Mouse (Mus musculus): ENCODE data around the gene Golga4. TPM values are rescaled to one million over a fixed set of nuclear protein-coding genes. Genes with fewer than 3 reads are reported as not detected.

Gene Golga4
- total RNA-seq, 2 experiments from 2014 or later: 48.5 to 87.3 TPM

GRCm38 (mm10) chr9:118610060-118610459 lies 104.0 kb downstream of the Golga4 start:
- no peak for ATAC-seq (replicated peaks; ENCODE audit: low FRiP score, low TSS enrichment, poor library complexity, severe bottlenecking)

GRCm38 (mm10) chr9:118611111-118611541 lies 105.1 kb downstream of the Golga4 start:
- no peak for ATAC-seq (replicated peaks; ENCODE audit: low FRiP score, low TSS enrichment, poor library complexity, severe bottlenecking)

DNA sequence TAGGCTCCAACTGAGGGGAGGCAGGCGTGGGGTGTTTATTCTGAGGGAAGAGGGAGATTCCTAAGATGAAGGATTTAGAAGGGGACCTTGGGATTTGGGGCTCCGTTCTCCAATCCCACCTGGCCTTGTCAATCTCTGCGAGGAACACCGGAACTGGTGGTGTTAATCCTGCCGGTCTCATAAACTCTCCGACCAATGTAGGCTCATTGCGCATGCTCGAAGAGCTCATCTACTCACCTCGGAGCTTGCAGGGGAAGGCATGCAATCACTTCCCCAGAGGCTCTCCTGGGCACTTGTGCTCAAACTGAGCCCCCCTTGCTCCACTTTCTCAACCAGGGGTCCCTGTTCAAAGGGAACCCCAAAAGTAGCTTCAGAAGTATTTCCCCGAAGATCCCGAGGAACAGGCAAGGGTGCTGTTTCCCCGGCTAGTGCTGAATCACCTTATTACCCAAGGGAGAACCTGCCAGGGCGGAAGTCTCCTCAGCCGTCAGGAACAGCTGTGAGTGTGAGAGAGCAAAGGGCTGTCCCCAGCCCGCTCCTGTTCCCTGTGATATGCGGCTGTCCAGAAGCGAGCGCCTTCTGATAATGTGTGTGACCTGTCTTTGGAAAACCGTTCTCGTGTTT lies 106.0 kb downstream of the Golga4 start:
- peak; percentile 69 for ATAC-seq (replicated peaks; ENCODE audit: low FRiP score, low TSS enrichment, poor library complexity, severe bottlenecking)

DNA sequence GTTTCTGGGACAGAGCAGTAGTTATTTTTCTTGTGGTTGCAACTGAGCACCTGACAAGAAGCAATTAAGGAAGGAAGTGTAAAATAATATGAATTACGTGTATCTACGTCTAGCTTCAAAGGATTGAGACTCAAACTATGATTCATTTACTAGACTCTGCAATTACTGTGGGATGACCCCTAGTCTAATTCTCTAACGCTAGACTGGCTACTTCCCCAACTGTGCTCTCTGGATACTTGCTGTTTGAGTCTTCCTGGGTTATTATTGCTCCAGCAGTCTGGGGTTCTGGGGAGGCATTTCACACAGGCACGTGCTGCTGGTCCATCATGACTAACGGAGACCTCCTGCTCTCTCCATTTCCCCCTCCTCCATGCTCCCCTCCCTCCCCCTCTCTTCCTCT lies 111.2 kb downstream of the Golga4 start:
- ATAC-seq (replicated peaks; ENCODE audit: low FRiP score, low TSS enrichment, poor library complexity, severe bottlenecking): no peak

DNA sequence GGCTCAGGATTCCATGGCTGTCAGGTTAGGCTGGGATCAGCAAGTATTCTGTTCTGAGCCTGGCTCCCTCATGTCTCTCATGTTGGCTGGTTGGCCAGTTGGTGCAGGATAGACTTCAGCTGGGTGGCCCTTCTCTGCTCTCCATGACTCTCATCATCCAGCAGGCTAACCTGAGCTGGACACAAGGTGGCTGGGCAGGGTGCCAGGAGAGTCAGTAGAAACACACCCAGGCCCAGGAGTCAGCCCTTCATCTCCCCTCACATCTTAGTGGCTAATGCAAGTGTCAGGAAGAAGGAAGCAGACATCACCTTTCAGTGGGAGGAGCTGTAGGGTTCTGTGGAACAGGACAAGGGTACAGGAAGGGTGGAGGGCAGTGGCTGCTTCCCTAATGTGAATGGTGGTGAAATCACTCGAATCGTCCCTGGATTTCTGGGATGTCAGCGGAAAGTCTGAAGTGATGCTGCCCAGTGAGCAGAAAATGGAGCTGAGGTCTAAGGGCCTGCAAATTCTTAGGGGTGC lies 112.7 kb downstream of the Golga4 start:
- ATAC-seq (replicated peaks; ENCODE audit: low FRiP score, low TSS enrichment, poor library complexity, severe bottlenecking): no peak

- ATAC-seq (replicated peaks; ENCODE audit: low FRiP score, low TSS enrichment, poor library complexity, severe bottlenecking): no peak
Observed at GRCm38 (mm10) chr9:118620807-118621206, 114.7 kb downstream of the Golga4 start.

GRCm38 (mm10) chr9:118621691-118622090 lies 115.6 kb downstream of the Golga4 start:
- ATAC-seq (replicated peaks; ENCODE audit: low FRiP score, low TSS enrichment, poor library complexity, severe bottlenecking): no peak

DNA sequence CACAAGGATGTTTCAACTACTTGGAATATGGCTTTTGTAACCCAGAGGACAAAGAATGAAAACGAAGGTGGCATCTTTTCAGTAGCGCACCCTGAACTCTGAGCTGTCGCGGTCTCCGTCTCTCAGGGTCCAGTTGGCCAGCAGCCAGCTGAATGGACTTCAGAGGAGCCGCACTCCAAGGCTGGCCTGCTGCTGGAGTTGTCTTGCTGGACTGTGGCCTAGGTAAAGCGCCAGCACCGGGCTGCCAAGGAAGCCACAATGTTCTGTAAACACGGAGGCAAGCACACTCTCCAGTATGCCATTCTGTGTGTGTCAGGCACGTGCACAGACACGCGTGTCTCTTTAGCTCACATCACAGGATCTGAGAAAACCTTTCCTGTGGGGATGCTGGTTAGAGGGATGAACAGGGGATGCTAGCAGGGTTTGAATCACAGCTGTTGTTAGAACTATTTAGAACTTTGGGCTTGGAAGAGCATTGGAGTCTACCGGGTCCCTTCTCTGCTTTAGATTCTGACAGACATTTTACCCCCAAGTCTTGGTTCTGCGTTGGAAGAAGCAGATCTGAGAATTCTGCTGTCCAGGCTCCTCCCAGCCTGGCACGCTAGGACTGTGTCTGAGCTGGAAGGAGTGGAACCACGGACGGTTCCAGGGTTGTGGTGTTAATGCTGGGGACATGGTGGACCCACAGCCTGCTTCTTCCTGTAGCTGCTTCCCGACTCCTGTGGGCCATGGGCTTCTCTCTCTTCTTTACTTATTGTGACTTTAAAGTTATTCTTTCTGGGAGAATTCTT lies 116.5 kb downstream of the Golga4 start:
- no peak for ATAC-seq (replicated peaks; ENCODE audit: low FRiP score, low TSS enrichment, poor library complexity, severe bottlenecking)

DNA sequence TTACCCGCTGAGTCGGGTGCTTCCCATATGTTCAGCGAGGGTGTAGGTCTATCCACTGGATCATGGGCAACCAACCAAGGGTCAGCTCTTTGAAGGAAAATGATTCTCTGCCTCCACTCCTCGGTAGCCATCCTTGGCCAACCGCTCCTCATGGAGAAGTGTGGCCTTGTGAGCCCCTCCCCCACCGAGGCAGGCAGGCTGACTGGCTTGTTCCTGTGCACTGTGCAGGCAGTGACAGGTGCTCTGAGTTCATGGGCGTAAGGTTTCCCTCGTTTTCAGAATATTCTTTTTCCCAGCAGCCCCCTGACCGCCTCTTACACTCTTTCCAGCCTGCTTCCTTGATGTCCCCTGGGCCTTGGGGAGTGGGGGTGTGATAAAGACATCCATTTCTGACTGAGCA lies 117.4 kb downstream of the Golga4 start:
- no peak for ATAC-seq (replicated peaks; ENCODE audit: low FRiP score, low TSS enrichment, poor library complexity, severe bottlenecking)

GRCm38 (mm10) chr9:118624146-118624545 lies 118.1 kb downstream of the Golga4 start:
- ATAC-seq (replicated peaks; ENCODE audit: low FRiP score, low TSS enrichment, poor library complexity, severe bottlenecking): no peak

DNA sequence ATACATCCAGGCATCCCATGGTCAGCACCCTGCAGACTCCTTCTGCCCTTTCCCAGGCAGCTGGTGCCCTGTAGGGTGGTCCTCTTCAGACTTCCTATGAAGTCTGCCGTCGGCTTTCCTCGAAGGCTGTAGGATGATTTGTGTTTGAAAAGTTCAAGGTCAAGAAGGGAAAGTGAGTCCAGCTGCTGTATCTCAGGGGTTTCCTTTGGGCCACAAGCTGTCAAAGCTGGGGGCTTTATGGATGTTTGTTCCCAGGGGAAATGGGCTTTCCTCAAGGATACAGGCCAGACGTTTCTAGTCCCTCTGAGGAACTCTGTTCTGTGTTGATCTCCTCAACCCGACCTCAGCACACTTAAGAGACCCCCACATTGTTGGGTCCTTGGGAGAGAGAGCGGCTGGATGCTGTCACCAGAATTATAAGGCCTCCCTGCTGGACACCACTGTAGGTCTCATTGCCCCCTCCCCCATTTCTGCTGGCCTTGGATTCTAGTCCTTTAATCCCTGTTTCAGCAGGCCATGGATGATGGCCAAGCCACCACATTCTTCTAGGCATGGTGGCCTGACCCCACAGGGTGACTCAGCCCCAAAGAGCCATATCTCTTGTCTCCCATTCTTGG lies 123.8 kb downstream of the Golga4 start:
- ATAC-seq (replicated peaks; ENCODE audit: low FRiP score, low TSS enrichment, poor library complexity, severe bottlenecking): no peak

Other genes with a start within 250 kb of the Golga4 start
- not detected in 2 replicates for gene Eomes, start 28.1 kb upstream of the Golga4 start, total RNA-seq (2014; fragmentation: Nextera tagmentation)
- gene Eomes, start 28.1 kb upstream of the Golga4 start, total RNA-seq (2017): 1.2 TPM in 1 of 2 replicates, not detected in the other
- 0.02 and 5.6 TPM in 2 replicates for gene Itga9, start 100.4 kb downstream of the Golga4 start, total RNA-seq (2014; fragmentation: Nextera tagmentation)
- gene Itga9, start 100.4 kb downstream of the Golga4 start, total RNA-seq (2017): 0.50 TPM in 1 of 2 replicates, not detected in the other

All from megakaryocyte-erythroid progenitor cell, adult 5-6 weeks (primary cell).